Mouse (Mus musculus): Measurements from ENCODE around the gene Bmp2k. TPM values are rescaled to one million over a fixed set of nuclear protein-coding genes. Genes with fewer than 3 reads are reported as not detected.
A peak's percentile ranks its signal among the peaks of the same experiment; 100 is the strongest.

The Bmp2k gene
- polyA plus RNA-seq, 1 experiment from 2014 or later, result 9.4 TPM

DNA sequence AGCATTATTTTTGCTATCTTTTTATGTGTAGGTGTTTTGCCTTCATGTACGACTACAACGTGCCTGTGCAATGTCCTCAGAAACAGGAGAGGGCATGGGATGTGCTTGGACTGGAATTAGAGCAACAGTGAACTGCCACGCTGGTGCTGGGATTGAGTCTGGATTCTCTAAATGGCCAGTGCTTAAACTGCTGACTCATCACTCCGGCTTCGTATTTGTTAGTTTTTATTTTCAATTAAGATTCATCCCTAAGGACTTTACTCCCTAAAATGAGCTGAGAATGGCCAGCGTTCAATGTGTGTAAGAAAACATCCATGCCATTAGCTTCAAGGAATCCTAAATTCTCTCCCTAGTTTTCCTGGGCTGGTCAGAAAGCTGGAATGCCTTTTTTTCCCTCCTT lies 129.8 kb downstream of the Bmp2k start:
- no peak for ATAC-seq (ENCODE audit: low FRiP score, low read depth)

DNA sequence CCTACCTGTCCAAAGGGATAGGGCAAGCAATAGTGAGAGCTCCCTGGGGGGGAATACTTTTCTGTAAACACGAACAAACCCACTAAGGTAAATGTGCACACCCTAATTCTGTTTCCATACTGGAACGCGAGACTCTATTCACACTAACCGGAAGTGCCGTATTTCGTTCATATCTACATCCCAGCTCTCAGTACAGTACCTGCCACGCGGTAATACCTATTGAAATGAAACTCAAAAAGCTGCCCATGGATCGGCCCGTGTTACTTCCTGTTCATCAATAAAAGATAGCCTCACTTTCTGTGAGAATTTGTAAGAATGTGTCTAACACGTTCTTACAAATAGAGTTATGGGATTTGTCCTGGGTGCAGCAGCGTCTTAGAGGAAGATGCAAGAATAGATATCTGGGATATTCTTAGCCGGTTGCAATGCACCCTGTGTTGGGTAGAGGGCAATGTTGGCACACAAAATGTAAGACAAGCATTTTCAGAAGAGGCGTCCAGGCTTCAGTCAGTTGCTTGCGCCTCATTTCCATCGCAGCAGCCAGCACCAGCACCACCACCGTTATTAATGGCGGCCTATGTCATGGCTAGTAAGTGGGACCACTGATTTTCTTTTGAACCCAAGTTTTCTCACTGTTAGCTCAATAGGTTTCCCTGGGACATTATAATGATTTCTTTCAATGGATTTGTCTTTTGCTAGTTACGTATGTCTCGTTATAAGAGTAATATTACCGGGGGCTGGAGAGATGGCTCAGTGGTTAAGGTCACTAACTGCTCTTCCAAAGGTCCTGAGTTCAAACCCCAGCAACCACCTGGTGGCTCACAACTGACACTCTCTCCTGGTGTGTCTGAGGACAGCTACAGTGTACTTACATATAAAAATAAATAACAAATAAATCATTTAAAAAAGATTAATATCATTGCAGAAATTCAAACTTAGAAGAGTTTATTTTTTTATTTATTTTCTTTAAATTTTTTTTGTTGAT lies 131.0 kb downstream of the Bmp2k start:
- Histone ChIP-seq H3K4me1 (no peaks in the 10 kb centered on the region), H3K36me3 (no peaks in the 10 kb centered on the region), H3K27ac (replicated peaks) (no peak overlapping the region), H3K27me3 (peaks cover 12% of the 10 kb centered on the region; the same call in 1 of the 2 replicates), H3K4me3 (no peak overlapping the region), H3K9me3 (no peaks in the 10 kb centered on the region), H3K4me2 (replicated peaks) (no peak overlapping the region), H3K9ac (replicated peaks) (no peak overlapping the region)
- peak; percentile 70 for ATAC-seq (ENCODE audit: low FRiP score, low read depth)
- WGBS, result 55% methylated on average over 21 of the region's 21 CpGs

More for the DNA sequence above, 129.8 kb downstream of the Bmp2k start:
- Histone ChIP-seq H3K4me2 (replicated peaks) (no peak overlapping the region), H3K27me3 (peaks cover 12% of the 10 kb centered on the region; the same call in 1 of the 2 replicates), H3K27ac (replicated peaks) (no peak overlapping the region), H3K4me3 (no peak overlapping the region), H3K9me3 (no peaks in the 10 kb centered on the region), H3K9ac (replicated peaks) (no peak overlapping the region), H3K4me1 (no peaks in the 10 kb centered on the region), H3K36me3 (no peaks in the 10 kb centered on the region)
- WGBS, result 85% methylated on average over 6 of the region's 6 CpGs

DNA sequence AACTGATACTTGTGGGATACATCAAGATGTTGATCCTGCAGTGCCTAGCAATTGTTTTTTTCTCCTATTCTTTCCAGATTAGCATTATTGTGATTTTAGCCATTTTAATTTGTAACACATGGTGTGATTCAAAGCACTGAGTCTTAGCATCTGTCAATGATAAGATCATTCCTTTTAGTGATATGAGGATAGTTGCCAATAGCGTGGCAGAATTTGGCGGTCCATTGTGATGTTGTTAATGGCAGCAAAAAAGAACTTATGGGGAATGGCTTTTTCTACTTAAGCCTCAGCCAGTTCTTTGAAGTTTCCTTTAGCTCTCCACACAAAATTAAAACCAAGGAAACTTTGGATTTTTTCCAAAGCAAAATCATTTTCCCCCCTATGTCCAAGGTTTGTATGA lies 132.1 kb downstream of the Bmp2k start:
- H3K9me3 ChIP-seq, result no peaks in the 10 kb centered on the region
- 87% methylated on average over 2 of the region's 2 CpGs for WGBS
- no peak for ATAC-seq (ENCODE audit: low FRiP score, low read depth)

DNA sequence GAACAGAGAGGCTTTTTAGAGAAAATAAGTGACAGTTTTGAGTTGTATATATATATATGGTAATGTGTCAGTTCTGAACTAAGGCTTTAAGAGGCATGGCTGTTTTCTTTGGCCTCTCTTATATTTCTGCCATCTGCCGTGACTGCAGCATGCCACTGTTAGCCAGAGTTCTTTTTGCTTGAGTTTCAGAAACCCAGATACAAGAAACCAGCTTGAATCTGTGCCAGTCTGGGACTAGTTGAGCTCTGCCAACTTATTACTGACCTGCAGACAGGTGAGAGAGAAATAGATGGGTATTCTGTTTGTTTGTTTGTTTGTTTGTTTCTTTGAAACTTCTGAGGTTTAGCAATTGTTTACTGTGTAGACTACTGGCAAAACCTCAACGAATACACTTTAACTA lies 137.8 kb downstream of the Bmp2k start:
- H3K4me1 ChIP-seq, result no peaks in the 10 kb centered on the region
- H3K9ac ChIP-seq (replicated peaks), result no peak overlapping the region
- ATAC-seq (ENCODE audit: low FRiP score, low read depth), result no peak
- no peak overlapping the region for H3K27ac ChIP-seq (replicated peaks)
- no peaks in the 10 kb centered on the region for H3K9me3 ChIP-seq
- WGBS, result 85% methylated on average over 2 of the region's 2 CpGs
- no peak overlapping the region for H3K4me3 ChIP-seq
- H3K27me3 ChIP-seq, result no peaks in the 10 kb centered on the region
- no peaks in the 10 kb centered on the region for H3K36me3 ChIP-seq
- H3K4me2 ChIP-seq (replicated peaks), result no peak overlapping the region

More for the DNA sequence above, 132.1 kb downstream of the Bmp2k start:
- H3K27ac ChIP-seq (replicated peaks), result no peak overlapping the region
- H3K4me1 ChIP-seq, result no peaks in the 10 kb centered on the region
- no peak overlapping the region for H3K4me3 ChIP-seq
- H3K9ac ChIP-seq (replicated peaks), result no peak overlapping the region
- H3K4me2 ChIP-seq (replicated peaks), result no peak overlapping the region
- peaks cover 12% of the 10 kb centered on the region; the same call in 1 of the 2 replicates for H3K27me3 ChIP-seq
- H3K36me3 ChIP-seq, result no peaks in the 10 kb centered on the region

Other genes with a start within 250 kb of the Bmp2k start
- gene Anxa3, start 204.3 kb upstream of the Bmp2k start, polyA plus RNA-seq (2016; fragmentation: Nextera tagmentation; extraction: Ambion mirVana), result 37.1 and 50.5 TPM in 2 replicates
- gene Paqr3, start 113.9 kb downstream of the Bmp2k start, polyA plus RNA-seq (2016; fragmentation: Nextera tagmentation; extraction: Ambion mirVana), result 17.9 and 20.0 TPM in 2 replicates

Measured in midbrain, embryonic 12.5 days (tissue).